Mouse (Mus musculus) limb, embryonic 12.5 days (tissue): ENCODE measurements around the gene Ube2t. TPM values are rescaled to one million over a fixed set of nuclear protein-coding genes. Genes with fewer than 3 reads are reported as not detected.
A peak's percentile ranks its signal among the peaks of the same experiment; 100 is the strongest.

Experiments
- ATAC-seq: fragments of 200-750 bp; cut with Nextera tagmentation; 2 replicates; pipeline ENCODE4 v1.8.0; 2017; ENCODE audit warnings: low read depth, moderate TSS enrichment; ENCODE audit not compliant: insufficient number of reproducible peaks, insufficient read depth, low FRiP score, low TSS enrichment
- H3K27ac ChIP-seq: fragments of 300-500 bp; sonication (generic); 2 replicates; pipeline ENCODE4 v1.5.1; 2016; ENCODE audit warnings: mild to moderate bottlenecking, moderate library complexity
- H3K27me3 ChIP-seq: fragments of 300-500 bp; sonication (generic); 2 replicates; pipeline ENCODE4 v1.6.1; 2016; ENCODE audit warnings: mild to moderate bottlenecking, moderate library complexity
- H3K36me3 ChIP-seq: fragments of 300-500 bp; sonication (generic); 2 replicates; pipeline ENCODE4 v1.6.1; 2016; ENCODE audit warnings: mild to moderate bottlenecking, moderate library complexity
- H3K4me1 ChIP-seq: fragments of 300-500 bp; sonication (generic); replicated peaks from 2 replicates; pipeline ENCODE4 v1.6.1; 2016
- H3K4me2 ChIP-seq: fragments of 300-500 bp; sonication (generic); 2 replicates; pipeline ENCODE4 v1.6.1; 2016; ENCODE audit warnings: mild to moderate bottlenecking, moderate library complexity
- H3K4me3 ChIP-seq: fragments of 300-500 bp; sonication (generic); replicated peaks from 2 replicates; pipeline ENCODE4 v1.5.1; 2016; ENCODE audit warnings: mild to moderate bottlenecking
- H3K9ac ChIP-seq: fragments of 300-500 bp; sonication (generic); replicated peaks from 2 replicates; pipeline ENCODE4 v1.6.1; 2016; ENCODE audit warnings: mild to moderate bottlenecking, moderate library complexity
- H3K9me3 ChIP-seq: fragments of 300-500 bp; sonication (generic); 2 replicates; pipeline ENCODE4 v1.6.1; 2016; ENCODE audit warnings: mild to moderate bottlenecking, moderate library complexity
- WGBS: fragments of 180-500 bp; shearing (Covaris S2); methylation state at CpG from one replicate; pipeline ENCODE4 v1.1.7; 2016; 5-methylcytosine and 5-hydroxymethylcytosine counted together
- polyA plus RNA-seq: library from polyadenylated mRNA; unstranded; fragments of >200 nt; fragmentation: Nextera tagmentation; extraction: Ambion mirVana; gene quantifications from 2 replicates; pipeline ENCODE4 v1.2.1, GENCODE M21; 2016

Gene Ube2t
- polyA plus RNA-seq, 1 experiment from 2014 or later: 45.6 TPM

DNA sequence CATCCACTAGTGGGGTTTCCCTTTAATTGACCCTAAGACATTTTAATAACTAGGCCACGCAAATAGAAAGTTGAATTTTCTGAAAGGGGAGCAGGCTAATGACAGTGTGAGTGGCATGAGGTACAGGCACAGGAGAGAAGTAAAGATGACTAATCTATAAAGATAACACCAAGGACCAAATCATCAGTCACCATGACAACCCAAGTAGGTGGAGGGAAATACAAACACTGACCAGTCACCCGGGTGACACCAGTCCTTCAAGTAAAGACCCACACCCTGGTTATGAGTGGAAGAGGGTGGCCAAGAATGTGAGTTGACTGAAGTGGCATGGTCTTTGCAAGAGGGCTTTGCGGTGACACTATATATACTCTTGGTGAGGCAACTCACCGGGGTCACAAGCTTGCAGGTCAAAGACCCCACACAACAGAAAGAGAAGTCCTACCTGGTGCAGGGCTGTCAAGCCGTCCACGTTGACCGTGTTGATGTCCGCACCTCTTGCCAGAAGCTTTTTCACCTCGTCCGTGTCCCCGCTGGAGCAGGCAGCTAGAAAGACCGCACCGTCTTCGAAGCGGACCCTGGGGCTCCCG is 7.2 kb upstream of the Ube2t start:
- H3K4me1 ChIP-seq: no peaks in the 10 kb centered on the region
- peak overlapping the region; percentile 76 for H3K4me3 ChIP-seq
- no peaks in the 10 kb centered on the region for H3K27me3 ChIP-seq
- peak overlapping the region; percentile 90 for H3K27ac ChIP-seq
- peak overlapping the region; percentile 76 for H3K4me2 ChIP-seq
- peak overlapping the region; percentile 76 for H3K9ac ChIP-seq
- ATAC-seq: peak; percentile 48
- H3K36me3 ChIP-seq: no peaks in the 10 kb centered on the region
- no peaks in the 10 kb centered on the region for H3K9me3 ChIP-seq
- 4% methylated on average over 16 of the region's 16 CpGs for WGBS

DNA sequence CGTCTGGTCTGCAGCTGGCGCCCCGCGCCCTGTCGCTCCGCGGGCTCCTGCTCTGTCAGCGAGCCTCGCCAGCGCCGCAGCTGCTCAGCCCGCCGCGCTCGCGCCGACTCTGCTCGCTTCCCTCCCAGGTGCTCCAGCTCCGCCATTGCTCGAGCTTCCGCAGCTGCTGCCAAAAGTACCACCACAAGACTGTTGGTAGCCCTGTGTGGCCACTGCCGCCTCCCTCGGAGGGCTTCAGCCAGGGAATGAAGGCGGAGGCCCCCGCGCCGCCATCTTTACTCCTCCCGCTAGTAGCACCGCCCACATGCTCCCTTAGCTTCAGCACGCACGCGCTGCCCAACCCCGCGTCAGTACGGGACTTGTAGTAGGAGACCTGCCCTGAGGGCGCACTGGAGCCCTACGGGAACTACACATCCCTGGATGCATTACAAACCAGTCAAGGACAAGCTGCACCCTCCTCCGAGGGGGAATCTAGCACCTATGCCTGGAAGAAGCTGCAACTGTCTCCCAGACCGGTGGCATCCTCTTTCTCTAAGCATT is 6.7 kb upstream of the Ube2t start, which contains the start of gene Ppp1r12b:
TSS of gene Ppp1r12b (minus strand) at position 306 of the 540 bp plus-strand sequence.
- peak; percentile 98 for ATAC-seq
- Histone ChIP-seq H3K4me1 (no peaks in the 10 kb centered on the region), H3K9ac (peak within 1 kb of the TSS; percentile 76), H3K9me3 (no peaks in the 10 kb centered on the region), H3K27ac (peak within 1 kb of the TSS; percentile 90), H3K4me3 (peak within 1 kb of the TSS; percentile 76), H3K4me2 (peak within 1 kb of the TSS; percentile 76), H3K36me3 (no peaks in the 10 kb centered on the region), H3K27me3 (no peaks in the 10 kb centered on the region)
- under 1% methylated on average over 39 of the region's 39 CpGs for WGBS

DNA sequence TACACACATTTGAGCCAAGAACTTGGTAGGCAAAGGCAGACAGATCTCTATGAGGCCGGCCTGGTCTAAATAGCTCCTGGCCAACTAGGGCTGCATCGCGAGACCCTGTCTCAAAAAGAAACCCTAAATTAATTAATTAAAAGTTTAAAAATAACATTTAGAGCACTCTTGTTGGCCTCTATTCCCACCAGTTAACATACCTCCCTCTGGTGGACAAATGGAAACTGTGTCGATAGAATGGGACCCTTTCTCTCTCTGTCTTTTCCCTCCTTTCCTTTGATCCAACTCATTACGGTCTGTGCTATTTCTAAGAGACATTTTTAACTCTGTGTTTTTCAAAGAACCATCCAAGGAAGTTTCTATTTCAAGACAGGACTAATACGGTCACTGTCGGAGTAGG is 1.7 kb upstream of the Ube2t start:
- no peak overlapping the region for H3K9ac ChIP-seq
- H3K4me3 ChIP-seq: no peak overlapping the region
- H3K4me2 ChIP-seq: no peak overlapping the region
- peaks cover 3% of the 10 kb centered on the region; the same call in 1 of the 2 replicates for H3K36me3 ChIP-seq
- no peak overlapping the region for H3K27ac ChIP-seq
- H3K27me3 ChIP-seq: no peaks in the 10 kb centered on the region
- ATAC-seq: no peak
- peaks cover 11% of the 10 kb centered on the region for H3K4me1 ChIP-seq
- WGBS: 70% methylated on average over 7 of the region's 7 CpGs
- H3K9me3 ChIP-seq: no peaks in the 10 kb centered on the region

DNA sequence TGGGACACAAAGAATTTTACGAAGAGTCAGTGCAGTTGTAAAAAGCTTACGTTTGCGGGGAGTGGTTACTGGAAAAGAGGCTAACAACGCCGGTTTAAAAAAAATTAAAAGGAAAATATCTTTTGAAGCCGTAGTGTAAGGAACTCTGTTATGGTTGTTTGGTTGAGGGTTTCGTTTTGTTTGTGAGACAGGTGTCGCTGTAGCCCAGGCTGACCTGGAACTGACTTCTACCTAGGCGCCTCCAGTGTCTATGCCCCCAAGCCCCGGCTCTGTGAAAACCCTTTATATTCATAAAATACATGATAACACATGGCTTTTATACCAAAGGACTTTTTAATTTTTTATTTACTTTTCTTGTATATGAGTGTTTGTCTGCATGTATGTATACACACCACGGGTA is 456 bp downstream of the Ube2t start:
- ATAC-seq: 0 out of 2 replicates have a peak, but pooled peaks have one; percentile 34
- peak overlapping the region; percentile 57; the same call in 1 of the 2 replicates for H3K9ac ChIP-seq
- H3K4me2 ChIP-seq: peak overlapping the region; percentile 69
- no peaks in the 10 kb centered on the region for H3K27me3 ChIP-seq
- peak overlapping the region; percentile 68 for H3K4me3 ChIP-seq
- H3K36me3 ChIP-seq: peaks cover 6% of the 10 kb centered on the region
- H3K4me1 ChIP-seq: peaks cover 11% of the 10 kb centered on the region
- peak overlapping the region; percentile 45; the same call in 1 of the 2 replicates for H3K27ac ChIP-seq
- no peaks in the 10 kb centered on the region for H3K9me3 ChIP-seq
- WGBS: 5% methylated on average over 11 of the region's 11 CpGs

DNA sequence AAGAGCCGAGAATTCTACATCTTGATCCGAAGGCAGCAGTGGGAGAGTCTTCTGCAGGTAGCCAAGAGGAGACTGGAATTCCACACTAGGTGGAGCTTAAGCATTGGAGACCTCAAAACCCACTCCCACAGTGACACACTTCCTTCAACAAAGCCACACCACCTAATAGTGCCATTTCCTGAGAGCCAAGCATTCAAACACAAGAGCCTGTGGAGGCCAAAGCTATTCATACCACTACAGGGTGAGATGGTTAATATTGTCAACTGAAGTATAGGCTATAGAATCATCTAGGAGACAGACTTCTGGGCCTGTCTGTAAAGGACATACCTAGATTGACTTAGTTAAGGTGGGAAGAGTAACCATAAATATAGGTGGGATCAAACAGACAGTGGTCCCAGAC is 3.1 kb downstream of the Ube2t start:
- no peak overlapping the region for H3K27ac ChIP-seq
- 95% methylated on average over 2 of the region's 2 CpGs for WGBS

DNA sequence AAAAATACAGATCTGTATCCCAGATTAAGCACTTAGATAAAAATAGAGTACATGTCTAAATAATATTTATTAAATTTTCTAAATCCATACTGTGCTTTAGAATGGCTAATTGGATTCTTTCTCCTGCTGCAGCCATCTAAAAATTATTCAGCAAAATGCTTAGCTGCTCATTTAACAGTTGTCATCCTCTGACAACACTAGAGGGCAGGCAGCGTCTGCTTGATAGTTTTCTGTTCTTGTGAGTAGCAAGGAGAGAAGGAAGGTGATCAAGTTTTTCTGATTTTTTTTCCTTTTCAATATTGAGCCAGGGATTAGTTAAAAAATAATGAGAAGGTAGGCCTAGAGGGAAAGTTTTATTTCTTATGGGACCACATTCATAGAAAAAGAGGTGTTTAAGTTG is 10.6 kb downstream of the Ube2t start:
- Histone ChIP-seq H3K9me3 (no peaks in the 10 kb centered on the region), H3K4me1 (0 out of 2 replicates have a peak, but pooled peaks cover 10% of the 10 kb centered on the region), H3K27ac (no peak overlapping the region), H3K36me3 (peaks cover 66% of the 10 kb centered on the region), H3K4me2 (no peak overlapping the region), H3K4me3 (no peak overlapping the region), H3K9ac (no peak overlapping the region), H3K27me3 (no peaks in the 10 kb centered on the region)
- 62% methylated on average over 1 of the region's 1 CpGs for WGBS
- ATAC-seq: no peak

More for the DNA sequence above, 3.1 kb downstream of the Ube2t start:
- no peak overlapping the region for H3K9ac ChIP-seq
- H3K4me3 ChIP-seq: no peak overlapping the region
- peaks cover 32% of the 10 kb centered on the region for H3K36me3 ChIP-seq
- H3K4me1 ChIP-seq: peaks cover 11% of the 10 kb centered on the region
- no peaks in the 10 kb centered on the region for H3K9me3 ChIP-seq
- no peaks in the 10 kb centered on the region for H3K27me3 ChIP-seq
- no peak overlapping the region for H3K4me2 ChIP-seq
- ATAC-seq: no peak

DNA sequence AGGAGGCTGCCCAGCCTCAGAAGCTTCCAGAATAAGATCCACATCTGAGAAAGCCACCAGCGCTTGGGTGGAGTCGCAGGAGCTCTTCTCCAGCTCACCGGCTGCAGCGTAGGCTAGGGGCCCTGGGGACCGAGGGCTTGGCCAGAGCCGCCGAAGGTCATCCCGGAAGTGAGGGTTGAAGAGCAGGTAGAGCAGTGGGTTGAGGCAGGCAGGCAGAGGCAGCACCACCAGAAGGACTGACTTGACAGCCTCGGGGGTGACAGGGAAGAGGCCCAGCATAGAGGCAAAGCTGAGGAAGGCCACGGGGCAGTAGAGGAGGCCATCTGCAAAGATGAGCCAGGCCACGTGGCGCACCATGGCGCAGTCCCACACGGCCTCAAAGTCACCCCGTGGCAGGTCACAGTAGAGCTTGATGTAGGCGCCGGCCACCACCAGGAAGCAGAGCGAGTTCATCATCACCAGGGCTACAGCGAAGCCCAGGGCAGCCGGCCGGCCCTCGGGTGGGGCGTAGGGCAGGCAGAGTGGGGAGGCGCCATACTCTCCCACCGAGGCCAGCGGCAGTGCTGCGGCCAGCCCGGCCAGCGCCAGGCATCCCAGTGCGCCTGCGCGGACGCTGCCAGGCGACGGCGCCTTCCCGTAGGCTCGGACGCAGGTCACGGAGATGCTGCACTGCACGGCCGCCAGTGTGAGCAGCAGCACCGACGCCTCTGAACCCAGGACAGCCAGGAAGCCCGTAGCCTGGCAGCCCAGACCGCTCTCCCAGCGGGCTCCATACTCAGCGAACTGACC is 25.0 kb downstream of the Ube2t start:
- 0 out of 2 replicates have a peak overlapping the region, but pooled peaks have one; percentile 29 for H3K27ac ChIP-seq
- peaks cover 21% of the 10 kb centered on the region for H3K4me1 ChIP-seq
- WGBS: 30% methylated on average over 48 of the region's 48 CpGs
- peaks cover 29% of the 10 kb centered on the region for H3K27me3 ChIP-seq
- ATAC-seq: peak; percentile 52
- H3K4me2 ChIP-seq: peak overlapping the region; percentile 93
- no peaks in the 10 kb centered on the region for H3K9me3 ChIP-seq
- H3K9ac ChIP-seq: peak overlapping the region; percentile 56
- H3K4me3 ChIP-seq: peak overlapping the region; percentile 51
- H3K36me3 ChIP-seq: no peaks in the 10 kb centered on the region

DNA sequence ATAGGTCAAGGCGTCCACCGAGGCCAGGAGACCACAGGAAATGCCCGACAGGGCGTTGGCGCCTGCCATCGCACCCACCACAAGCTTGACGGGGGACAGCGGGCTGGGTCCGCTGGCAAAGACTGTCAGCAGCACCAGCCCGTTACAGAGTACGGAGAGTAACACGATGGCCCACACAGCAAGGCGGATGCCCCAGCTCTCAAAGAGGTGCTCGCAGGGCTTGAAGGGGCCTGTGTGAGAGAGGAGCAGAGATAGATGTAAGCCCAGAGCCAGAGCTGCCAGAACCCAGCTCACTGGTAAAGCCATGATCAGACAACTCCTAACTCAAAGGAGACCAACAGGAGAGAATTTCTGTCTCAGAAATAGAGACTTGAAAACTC is 25.6 kb downstream of the Ube2t start:
- WGBS: 16% methylated on average over 14 of the region's 14 CpGs
- Histone ChIP-seq H3K9me3 (no peaks in the 10 kb centered on the region), H3K4me2 (peak overlapping the region; percentile 93), H3K4me3 (peak overlapping the region; percentile 51), H3K27ac (0 out of 2 replicates have a peak overlapping the region, but pooled peaks have one; percentile 29), H3K4me1 (peaks cover 25% of the 10 kb centered on the region), H3K27me3 (peaks cover 29% of the 10 kb centered on the region), H3K36me3 (no peaks in the 10 kb centered on the region), H3K9ac (peak overlapping the region; percentile 56)
- ATAC-seq: peak; percentile 7; the same call in 1 of the 2 replicates

DNA sequence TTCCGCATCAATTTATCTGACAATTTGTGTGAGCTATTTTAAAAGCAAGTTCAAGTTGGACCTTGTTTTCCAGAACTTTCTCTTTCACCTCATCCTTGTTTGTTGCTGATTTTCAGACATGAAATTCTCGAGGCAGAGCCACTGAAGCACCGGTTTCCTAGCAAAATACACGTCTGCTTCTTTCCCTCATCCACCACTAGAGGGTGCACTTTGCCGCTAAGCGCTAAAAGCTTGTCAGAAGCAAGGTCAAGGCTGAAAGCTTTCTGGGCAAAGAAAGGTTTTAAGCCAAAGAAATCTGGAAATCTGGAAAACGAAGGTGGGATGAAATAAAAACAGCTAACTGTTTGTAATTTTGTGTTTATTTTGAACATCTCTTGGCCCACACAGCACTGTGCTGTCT is 27.0 kb downstream of the Ube2t start:
- no peaks in the 10 kb centered on the region for H3K9me3 ChIP-seq
- H3K9ac ChIP-seq: no peak overlapping the region
- 10% methylated on average over 7 of the region's 7 CpGs for WGBS
- no peak for ATAC-seq
- no peak overlapping the region for H3K4me2 ChIP-seq
- H3K27me3 ChIP-seq: peaks cover 35% of the 10 kb centered on the region
- H3K4me3 ChIP-seq: no peak overlapping the region
- H3K36me3 ChIP-seq: no peaks in the 10 kb centered on the region
- peaks cover 25% of the 10 kb centered on the region for H3K4me1 ChIP-seq
- no peak overlapping the region for H3K27ac ChIP-seq

DNA sequence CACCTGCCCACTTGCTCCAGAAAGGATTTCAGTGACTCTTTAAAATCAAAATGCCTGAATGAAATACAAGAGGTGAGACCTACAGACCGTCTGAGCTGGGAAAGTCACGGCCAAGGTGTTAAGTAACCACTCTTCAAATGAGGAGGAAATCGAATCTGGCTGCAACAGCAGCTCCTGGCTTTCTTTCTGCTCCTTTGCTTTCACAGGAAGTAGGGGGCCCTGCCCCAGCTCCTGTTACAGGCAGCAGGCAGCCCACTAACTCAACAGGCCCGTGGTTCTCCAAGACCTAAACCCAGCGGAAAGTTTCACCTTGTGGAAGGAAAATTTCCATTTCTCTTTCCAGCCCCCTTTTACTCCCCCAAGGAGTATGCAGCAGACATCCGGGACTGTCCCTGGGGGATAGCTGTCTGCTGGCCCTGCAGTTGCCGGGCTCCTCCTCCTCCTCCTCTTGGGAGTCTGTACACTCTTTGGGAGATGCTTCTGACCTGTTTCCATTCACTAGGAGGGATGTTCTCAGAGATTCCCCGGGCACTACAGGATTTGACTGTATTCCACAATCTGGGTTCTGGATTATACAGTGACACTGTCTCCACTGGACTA is 29.8 kb downstream of the Ube2t start:
- no peak overlapping the region for H3K4me3 ChIP-seq
- H3K4me1 ChIP-seq: peaks cover 30% of the 10 kb centered on the region
- H3K9ac ChIP-seq: no peak overlapping the region; the same call in 1 of the 2 replicates
- H3K36me3 ChIP-seq: no peaks in the 10 kb centered on the region
- H3K27ac ChIP-seq: peak overlapping the region; percentile 69
- H3K27me3 ChIP-seq: peaks cover 29% of the 10 kb centered on the region
- ATAC-seq: no peak
- H3K4me2 ChIP-seq: 0 out of 2 replicates have a peak overlapping the region, but pooled peaks have one; percentile 16
- 20% methylated on average over 8 of the region's 8 CpGs for WGBS
- no peaks in the 10 kb centered on the region for H3K9me3 ChIP-seq

DNA sequence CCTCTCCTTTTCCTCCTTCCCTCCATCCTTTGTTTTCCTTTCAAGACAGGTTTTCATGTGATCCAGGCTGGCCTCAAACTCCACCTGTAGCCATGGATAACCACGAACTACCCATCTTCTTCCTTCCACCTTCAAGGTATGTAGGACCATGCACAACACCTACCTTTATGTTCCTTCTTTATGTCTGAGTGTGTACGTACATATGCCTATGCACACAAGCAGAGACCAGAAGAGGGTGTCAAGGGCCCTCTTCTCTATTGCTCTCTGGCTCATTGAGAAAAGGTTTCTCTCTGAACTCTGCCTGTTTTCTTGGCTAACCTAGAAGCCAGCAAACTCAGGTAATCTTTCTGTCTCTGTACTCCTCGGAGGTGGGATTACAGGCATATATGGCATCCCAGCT is 32.4 kb downstream of the Ube2t start:
- Histone ChIP-seq H3K27me3 (peaks cover 14% of the 10 kb centered on the region), H3K27ac (no peak overlapping the region), H3K4me2 (no peak overlapping the region), H3K9ac (no peak overlapping the region), H3K4me1 (peaks cover 21% of the 10 kb centered on the region), H3K9me3 (no peaks in the 10 kb centered on the region), H3K4me3 (no peak overlapping the region), H3K36me3 (no peaks in the 10 kb centered on the region)
- ATAC-seq: no peak
- WGBS: 84% methylated on average over 3 of the region's 3 CpGs
